Mouse (Mus musculus) c-Kit-positive CD71-negative TER-119-negative erythroid progenitor cells, embryonic 14.5 days (primary cell): ENCODE measurements around the gene Sestd1.

ENCODE experiments used
- DNase-seq: peaks from one replicate; pipeline ENCODE4 v3.0.0-alpha.2; 2013; ENCODE audit warnings: low read depth

Gene Sestd1

GRCm38 (mm10) chr2:77173366-77173765 lies 107.0 kb downstream of the Sestd1 start:
- no peak for DNase-seq

GRCm38 (mm10) chr2:77172241-77172671 lies 108.1 kb downstream of the Sestd1 start:
- DNase-seq: no peak

- no peak for DNase-seq
These were observed 108.8 kb downstream of the Sestd1 start for GRCm38 (mm10) chr2:77171444-77172240.

- no peak for DNase-seq
These were observed 109.7 kb downstream of the Sestd1 start, which contains the start of gene Ccdc141 for GRCm38 (mm10) chr2:77170633-77171105. Ccdc141 (minus strand) TSS chr2:77170636.

- no peak for DNase-seq
These were observed 110.3 kb downstream of the Sestd1 start for GRCm38 (mm10) chr2:77169916-77170632.

- no peak for DNase-seq
These were observed 111.2 kb downstream of the Sestd1 start for GRCm38 (mm10) chr2:77169218-77169617.

GRCm38 (mm10) chr2:77168781-77169180 lies 111.6 kb downstream of the Sestd1 start:
- no peak for DNase-seq

GRCm38 (mm10) chr2:77168081-77168685 lies 112.2 kb downstream of the Sestd1 start:
- DNase-seq: no peak

- no peak for DNase-seq
These were observed 114.0 kb downstream of the Sestd1 start for GRCm38 (mm10) chr2:77166366-77166765.

GRCm38 (mm10) chr2:77164662-77165061 lies 115.7 kb downstream of the Sestd1 start:
- no peak for DNase-seq

- DNase-seq: no peak
These were observed 117.0 kb downstream of the Sestd1 start for GRCm38 (mm10) chr2:77163381-77163780.

- no peak for DNase-seq
These were observed 118.3 kb downstream of the Sestd1 start for GRCm38 (mm10) chr2:77162135-77162534.

GRCm38 (mm10) chr2:77157546-77157945 lies 122.8 kb downstream of the Sestd1 start:
- DNase-seq: no peak

- no peak for DNase-seq
These were observed 126.3 kb downstream of the Sestd1 start for GRCm38 (mm10) chr2:77154080-77154479.

GRCm38 (mm10) chr2:77151255-77151654 lies 129.1 kb downstream of the Sestd1 start:
- DNase-seq: no peak

- DNase-seq: no peak
These were observed 130.8 kb downstream of the Sestd1 start for GRCm38 (mm10) chr2:77149576-77149975.

- DNase-seq: no peak
These were observed 132.2 kb downstream of the Sestd1 start for GRCm38 (mm10) chr2:77148215-77148614.

GRCm38 (mm10) chr2:77146968-77147367 lies 133.4 kb downstream of the Sestd1 start:
- DNase-seq: no peak

GRCm38 (mm10) chr2:77146291-77146690 lies 134.1 kb downstream of the Sestd1 start:
- DNase-seq: no peak

GRCm38 (mm10) chr2:77143536-77143935 lies 136.9 kb downstream of the Sestd1 start:
- no peak for DNase-seq

- DNase-seq: no peak
These were observed 141.5 kb downstream of the Sestd1 start for GRCm38 (mm10) chr2:77138879-77139278.

- no peak for DNase-seq
These were observed 145.5 kb downstream of the Sestd1 start for GRCm38 (mm10) chr2:77134906-77135305.

GRCm38 (mm10) chr2:77133407-77133806 lies 147.0 kb downstream of the Sestd1 start:
- DNase-seq: no peak
